Mouse (Mus musculus) testis, adult 10 weeks (tissue): Measurements from ENCODE around the gene Bcl7c. TPM values are rescaled to one million over a fixed set of nuclear protein-coding genes. Genes with fewer than 3 reads are reported as not detected.

Experiments
- polyA plus RNA-seq: library from polyadenylated mRNA; stranded (reverse); fragments of 350-450 nt; fragmentation: Illumina TruSeq; extraction: RNeasy Lipid Tissue Mini Kit (QIAGEN cat#74804); gene quantifications from one replicate; pipeline ENCODE4 v1.2.3, GENCODE M21; 2014; ENCODE audit warnings: low read depth, low replicate concordance

The Bcl7c gene
- 3.0 TPM for polyA plus RNA-seq

DNA sequence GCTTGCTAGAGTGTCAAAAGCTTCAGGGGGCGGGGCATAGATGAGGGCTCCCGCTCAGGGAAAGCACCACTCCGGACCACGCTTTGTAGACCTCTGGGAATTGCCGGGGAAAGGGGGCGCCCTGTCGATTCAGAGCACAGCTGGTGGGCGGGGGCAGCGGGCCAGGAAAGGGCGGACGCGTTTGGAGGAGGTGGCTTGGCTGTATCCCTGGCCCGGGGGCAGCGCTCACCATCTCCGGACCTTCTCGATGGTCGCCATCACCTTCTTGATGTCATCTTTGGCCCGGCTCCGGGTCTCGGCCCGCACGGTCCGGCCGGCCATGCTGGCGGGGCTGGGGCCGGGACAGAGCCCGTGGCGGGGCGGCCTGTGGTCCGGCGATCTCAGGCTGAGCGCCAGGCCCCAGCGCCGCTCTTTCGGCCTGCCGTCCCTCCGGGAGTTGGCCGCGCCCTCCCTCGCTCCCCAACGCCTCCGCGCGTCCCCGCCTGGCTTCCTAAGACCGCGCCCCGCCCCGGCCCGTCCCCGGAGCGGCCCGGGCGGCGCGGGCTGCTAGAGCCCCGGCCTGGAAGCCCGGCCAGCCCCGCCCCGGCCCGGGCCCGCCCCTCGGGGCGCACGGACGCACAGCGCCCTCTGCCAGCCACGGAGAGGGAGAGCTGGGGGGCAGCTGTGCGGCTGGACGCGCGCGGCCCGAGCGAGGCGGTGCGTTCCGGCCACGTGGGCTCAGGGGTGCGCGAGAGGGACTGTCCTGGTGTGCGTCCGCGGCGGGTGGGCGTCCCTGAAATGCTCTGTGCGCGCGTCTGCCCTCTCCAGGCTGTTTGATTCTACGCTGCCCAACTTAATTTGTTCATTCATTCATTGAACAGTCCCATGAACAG, at the start of gene Bcl7c:
Gene Bcl7c, minus strand, starts transcription at position 727 of the 872 bp plus-strand sequence.

DNA sequence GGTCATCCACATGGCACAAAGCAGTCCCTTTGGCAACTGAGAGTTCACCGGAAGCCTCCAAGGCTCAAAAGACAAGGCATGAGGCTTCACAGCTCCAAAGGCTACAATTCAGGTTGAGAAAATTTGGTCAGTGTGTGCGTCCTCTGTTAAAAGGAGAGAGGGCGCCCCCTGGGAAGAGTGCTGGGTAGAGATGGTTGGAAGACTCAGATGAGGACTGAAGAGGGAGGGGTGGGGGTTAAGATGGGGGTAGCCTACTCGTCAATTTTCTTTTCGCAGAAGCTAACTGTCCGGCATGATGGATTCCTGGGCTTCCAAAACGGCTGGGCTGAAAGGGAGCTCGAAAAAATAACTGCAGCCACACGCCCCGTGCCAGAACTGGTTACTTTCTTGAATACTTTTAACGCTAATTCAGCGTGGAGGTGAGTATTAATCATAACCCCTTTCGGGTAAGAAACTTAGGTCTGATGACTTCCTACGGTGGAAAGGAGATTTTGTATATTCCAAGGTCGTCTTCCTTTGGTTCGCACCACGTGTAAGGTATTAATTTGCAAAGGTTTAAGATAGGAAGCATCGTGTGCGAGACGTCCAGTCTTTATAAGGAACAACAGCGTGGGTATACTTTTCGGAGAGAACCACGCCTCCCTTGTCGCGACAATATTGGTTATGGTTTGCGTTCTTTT, 35.8 kb upstream of the Bcl7c start, which contains the start of gene Fbxl19:
Gene Fbxl19, plus strand, starts transcription at position 178 of the 680 bp plus-strand sequence.

DNA sequence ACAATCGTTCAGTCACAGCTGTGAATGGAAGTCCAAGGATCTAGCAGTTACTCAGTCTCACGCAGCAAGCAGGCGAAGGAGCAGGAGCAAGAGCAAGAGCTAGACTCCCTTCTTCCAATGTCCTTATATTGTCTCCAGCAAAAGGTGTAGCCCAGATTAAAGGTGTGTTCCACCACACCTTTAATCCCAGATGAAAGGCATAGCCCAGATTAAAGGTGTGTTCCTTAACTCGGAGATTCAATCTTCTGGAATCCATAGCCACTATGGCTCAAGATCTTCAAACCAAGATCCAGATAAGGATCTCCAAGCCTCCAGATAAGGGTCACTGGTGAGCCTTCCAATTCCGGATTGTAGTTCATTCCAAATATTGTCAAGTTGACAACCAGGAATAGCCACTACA, 23.3 kb upstream of the Bcl7c start, which contains the start of gene Ctf2:
Gene Ctf2, minus strand, starts transcription at position 101 of the 400 bp plus-strand sequence.

DNA sequence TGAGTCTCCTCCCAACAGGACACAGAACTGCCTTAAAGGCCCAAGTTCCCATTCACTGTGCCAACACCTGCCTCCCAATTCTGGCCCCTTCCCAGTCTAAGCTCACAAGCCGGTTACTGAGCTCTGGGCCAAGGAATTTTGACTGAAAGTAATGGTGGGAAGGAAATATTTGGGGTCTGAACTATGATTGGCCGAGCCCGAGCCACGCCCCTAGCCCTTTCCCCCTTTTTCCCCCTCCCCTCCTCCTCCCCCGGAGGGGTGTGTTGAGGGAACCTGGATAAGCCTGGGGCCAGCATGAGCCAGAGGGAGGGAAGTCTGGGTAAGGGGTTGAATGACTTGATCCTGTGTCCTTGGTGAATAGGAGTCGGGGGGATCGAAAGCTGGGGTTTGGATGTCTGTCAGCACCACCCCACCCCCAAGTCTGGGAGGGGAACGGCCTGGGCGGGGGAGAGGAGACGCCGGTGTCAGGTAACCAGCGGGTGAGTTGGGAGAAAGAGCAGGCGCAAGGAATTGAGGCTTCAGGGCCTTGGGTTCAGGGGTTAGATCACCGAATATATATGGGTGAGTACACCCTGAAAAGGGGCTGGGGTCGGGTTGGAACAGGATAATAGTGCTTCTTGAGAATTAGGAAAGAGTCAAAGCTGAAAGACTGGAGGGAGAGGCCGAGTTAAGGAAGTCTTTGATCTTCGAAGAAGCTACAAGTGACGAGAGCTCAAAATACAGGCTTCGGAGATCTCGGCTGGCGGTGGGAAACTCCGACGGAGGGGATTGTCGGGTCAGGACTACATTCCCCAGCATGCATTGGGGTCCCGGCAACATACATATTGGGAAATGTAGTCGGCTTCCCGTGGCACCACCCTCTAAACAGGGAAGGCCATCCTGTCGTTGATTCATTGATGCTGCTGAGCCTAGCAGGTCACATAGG, 4.0 kb upstream of the Bcl7c start, which contains the start of gene Ctf1:
Gene Ctf1, plus strand, starts transcription at position 276 of the 925 bp plus-strand sequence.

GRCm38 (mm10) chr7:127614891-127615843, 93.6 kb downstream of the Bcl7c start, which contains the start of gene Zfp629:
Gene Zfp629, minus strand, starts transcription at chr7:127615797.

Other genes starting within 250 kb of the Bcl7c start
- 25.2 TPM for gene Prr14, start 249.3 kb downstream of the Bcl7c start, polyA plus RNA-seq
- gene Fbrs, start 229.7 kb downstream of the Bcl7c start, polyA plus RNA-seq = 12.3 TPM
- gene Srcap, start 196.9 kb downstream of the Bcl7c start, polyA plus RNA-seq = 6.5 TPM
- gene Gm42715, start 189.3 kb downstream of the Bcl7c start, polyA plus RNA-seq = 4.6 TPM
- not detected for gene Tmem265, start 147.5 kb downstream of the Bcl7c start, polyA plus RNA-seq
- 445 TPM for gene Phkg2, start 135.6 kb downstream of the Bcl7c start, polyA plus RNA-seq
- gene Ccdc189, start 120.3 kb downstream of the Bcl7c start, polyA plus RNA-seq = 22.2 TPM
- gene Rnf40, start 120.2 kb downstream of the Bcl7c start, polyA plus RNA-seq = 6.3 TPM
- gene Zfp629, start 93.1 kb downstream of the Bcl7c start, polyA plus RNA-seq = 7.4 TPM
- gene Ctf1, start 3.8 kb upstream of the Bcl7c start, polyA plus RNA-seq = 5.1 TPM
- not detected for gene Ctf2, start 23.2 kb upstream of the Bcl7c start, polyA plus RNA-seq
- 2.2 TPM for gene Fbxl19, start 35.6 kb upstream of the Bcl7c start, polyA plus RNA-seq
- gene Orai3, start 60.9 kb upstream of the Bcl7c start, polyA plus RNA-seq = 1.1 TPM
- 7.2 TPM for gene Setd1a, start 67.7 kb upstream of the Bcl7c start, polyA plus RNA-seq
- not detected for gene Gm49388, start 76.7 kb upstream of the Bcl7c start, polyA plus RNA-seq
- gene Hsd3b7, start 91.7 kb upstream of the Bcl7c start, polyA plus RNA-seq = 1.9 TPM
- gene Stx4a, start 115.4 kb upstream of the Bcl7c start, polyA plus RNA-seq = 3.1 TPM
- 0.49 TPM for gene Stx1b, start 115.6 kb upstream of the Bcl7c start, polyA plus RNA-seq
- 21.3 TPM for gene Zfp646, start 167.3 kb upstream of the Bcl7c start, polyA plus RNA-seq
- gene Zfp668, start 167.9 kb upstream of the Bcl7c start, polyA plus RNA-seq = 0.91 TPM
- not detected for gene Prss53, start 182.0 kb upstream of the Bcl7c start, polyA plus RNA-seq
- gene Gm21974, start 186.5 kb upstream of the Bcl7c start, polyA plus RNA-seq = not detected
- gene Vkorc1, start 186.7 kb upstream of the Bcl7c start, polyA plus RNA-seq = 12.4 TPM
- 0.62 TPM for gene Bckdk, start 195.1 kb upstream of the Bcl7c start, polyA plus RNA-seq
- 52.0 TPM for gene Kat8, start 203.6 kb upstream of the Bcl7c start, polyA plus RNA-seq
- not detected for gene Prss8, start 221.2 kb upstream of the Bcl7c start, polyA plus RNA-seq
- not detected for gene Prss36, start 237.8 kb upstream of the Bcl7c start, polyA plus RNA-seq